Mouse (Mus musculus): ENCODE results near the gene Fes. TPM values are rescaled to one million over a fixed set of nuclear protein-coding genes. Genes with fewer than 3 reads are reported as not detected.

Gene Fes
- polyA plus RNA-seq, 1 experiment from 2014 or later: 3.2 TPM

DNA sequence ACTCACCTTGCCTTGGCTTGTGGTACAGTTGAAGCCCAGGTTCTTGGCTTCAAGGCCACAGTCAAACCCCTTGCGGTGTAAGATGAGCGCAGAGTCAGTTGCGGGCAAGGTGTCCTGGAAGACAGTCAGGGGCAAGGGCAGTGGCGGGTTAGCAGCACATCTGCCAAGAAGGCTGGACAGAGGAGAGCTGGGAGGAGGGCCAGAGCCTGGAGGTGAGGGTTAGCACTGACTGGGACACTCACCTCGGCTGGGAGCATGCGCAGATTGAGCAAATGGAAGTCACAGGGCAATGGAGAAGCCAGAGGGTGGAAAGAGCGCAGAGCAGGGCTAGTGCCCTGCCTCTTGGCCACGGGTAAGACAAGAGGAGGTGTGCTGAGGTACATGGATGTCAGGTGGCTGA, 34.8 kb downstream of the Fes start:
- no peak overlapping the region for H3K4me2 ChIP-seq (ENCODE audit: low read length)
- no peaks in the 10 kb centered on the region for H3K4me1 ChIP-seq (ENCODE audit: control insufficient read depth, insufficient read depth, low read length)
- H3K27ac ChIP-seq (replicated peaks; ENCODE audit: low read depth, low read length): no peak overlapping the region
- no peak overlapping the region for H3K4me3 ChIP-seq (replicated peaks; ENCODE audit: low read depth, low read length)
- 93% methylated on average over 8 of the region's 8 CpGs for WGBS
- no peak for ATAC-seq (ENCODE audit: low FRiP score, low TSS enrichment)
- H3K27me3 ChIP-seq (ENCODE audit: control insufficient read depth, insufficient read depth, low read length): no peaks in the 10 kb centered on the region
- no peak for DNase-seq
- no peak overlapping the region for H3K9ac ChIP-seq (replicated peaks; ENCODE audit: low read length)
- no peaks in the 10 kb centered on the region for H3K9me3 ChIP-seq (ENCODE audit: control insufficient read depth, low read length)
- peaks cover 71% of the 10 kb centered on the region for H3K36me3 ChIP-seq (ENCODE audit: control insufficient read depth, insufficient read depth, low read length)

- peaks cover 52% of the 10 kb centered on the region for H3K36me3 ChIP-seq (ENCODE audit: control insufficient read depth, insufficient read depth, low read length)
- no peak overlapping the region for H3K4me3 ChIP-seq (replicated peaks; ENCODE audit: low read depth, low read length)
- no peak overlapping the region for H3K4me2 ChIP-seq (ENCODE audit: low read length)
- H3K27me3 ChIP-seq (ENCODE audit: control insufficient read depth, insufficient read depth, low read length): no peaks in the 10 kb centered on the region
- no peak overlapping the region for H3K9ac ChIP-seq (replicated peaks; ENCODE audit: low read length)
- 78% methylated on average over 2 of the region's 2 CpGs for WGBS
- no peak overlapping the region for H3K27ac ChIP-seq (replicated peaks; ENCODE audit: low read depth, low read length)
- DNase-seq (no peak), ATAC-seq (ENCODE audit: low FRiP score, low TSS enrichment) (no peak)
- H3K9me3 ChIP-seq (ENCODE audit: control insufficient read depth, low read length): no peaks in the 10 kb centered on the region
- no peaks in the 10 kb centered on the region for H3K4me1 ChIP-seq (ENCODE audit: control insufficient read depth, insufficient read depth, low read length)
These were observed 36.9 kb downstream of the Fes start for GRCm38 (mm10) chr7:80350808-80351207.

- DNase-seq (no peak), ATAC-seq (ENCODE audit: low FRiP score, low TSS enrichment) (no peak)
- Histone ChIP-seq H3K4me3 (replicated peaks; ENCODE audit: low read depth, low read length) (no peak overlapping the region), H3K36me3 (ENCODE audit: control insufficient read depth, insufficient read depth, low read length) (peaks cover 30% of the 10 kb centered on the region), H3K9me3 (ENCODE audit: control insufficient read depth, low read length) (no peaks in the 10 kb centered on the region), H3K4me1 (ENCODE audit: control insufficient read depth, insufficient read depth, low read length) (peaks cover 6% of the 10 kb centered on the region; the same call in 1 of the 2 replicates), H3K27me3 (ENCODE audit: control insufficient read depth, insufficient read depth, low read length) (no peaks in the 10 kb centered on the region), H3K4me2 (ENCODE audit: low read length) (no peak overlapping the region), H3K27ac (replicated peaks; ENCODE audit: low read depth, low read length) (no peak overlapping the region), H3K9ac (replicated peaks; ENCODE audit: low read length) (no peak overlapping the region)
- 77% methylated on average over 13 of the region's 13 CpGs for WGBS
These were observed 39.8 kb downstream of the Fes start for GRCm38 (mm10) chr7:80347670-80348586.

DNA sequence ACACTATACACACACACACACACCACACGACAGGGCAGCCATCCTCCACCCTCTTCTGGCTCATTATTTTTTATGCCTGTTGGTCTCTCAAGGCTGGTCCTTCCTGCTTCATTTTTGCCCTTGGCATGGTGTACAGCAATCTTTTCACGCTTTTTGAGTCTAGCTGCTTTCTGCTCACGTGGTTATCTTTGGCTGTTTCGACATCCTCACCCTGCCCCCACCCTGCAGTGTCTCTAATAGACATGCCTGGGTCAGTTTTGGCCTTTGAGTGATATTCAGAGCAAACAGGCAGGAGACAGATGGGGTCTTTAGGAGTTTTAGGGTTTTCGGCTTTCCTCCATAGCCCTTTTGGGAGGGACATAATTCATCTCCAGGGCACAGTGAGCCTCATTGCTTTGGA, 40.9 kb downstream of the Fes start:
- peaks cover 15% of the 10 kb centered on the region for H3K4me1 ChIP-seq (ENCODE audit: control insufficient read depth, insufficient read depth, low read length)
- H3K9ac ChIP-seq (replicated peaks; ENCODE audit: low read length): no peak overlapping the region
- 87% methylated on average over 5 of the region's 5 CpGs for WGBS
- no peak for ATAC-seq (ENCODE audit: low FRiP score, low TSS enrichment)
- peaks cover 19% of the 10 kb centered on the region for H3K36me3 ChIP-seq (ENCODE audit: control insufficient read depth, insufficient read depth, low read length)
- H3K4me2 ChIP-seq (ENCODE audit: low read length): no peak overlapping the region
- no peaks in the 10 kb centered on the region for H3K27me3 ChIP-seq (ENCODE audit: control insufficient read depth, insufficient read depth, low read length)
- H3K27ac ChIP-seq (replicated peaks; ENCODE audit: low read depth, low read length): no peak overlapping the region
- no peaks in the 10 kb centered on the region for H3K9me3 ChIP-seq (ENCODE audit: control insufficient read depth, low read length)
- no peak for DNase-seq
- no peak overlapping the region for H3K4me3 ChIP-seq (replicated peaks; ENCODE audit: low read depth, low read length)

DNA sequence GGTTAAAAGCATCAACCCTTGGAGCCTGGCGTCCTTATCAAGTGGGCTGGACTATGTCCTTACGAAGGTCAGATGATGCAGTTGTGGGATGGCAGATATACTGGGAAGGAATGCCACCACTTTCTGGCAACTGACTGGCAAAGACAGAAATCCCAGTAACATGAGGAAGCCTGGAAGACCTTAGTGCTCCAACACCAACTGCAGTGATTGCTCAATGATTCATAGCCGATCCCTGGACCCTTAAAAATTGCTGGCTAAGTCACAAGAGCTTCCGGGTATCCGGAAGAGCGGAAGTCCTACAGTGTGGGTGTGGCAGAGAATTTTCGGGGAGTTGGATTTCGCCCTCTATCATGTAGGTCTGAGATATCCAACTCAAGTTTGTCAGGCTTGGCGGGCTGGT, 41.6 kb downstream of the Fes start:
- ATAC-seq (ENCODE audit: low FRiP score, low TSS enrichment) (no peak), DNase-seq (no peak)
- Histone ChIP-seq H3K9me3 (ENCODE audit: control insufficient read depth, low read length) (no peaks in the 10 kb centered on the region), H3K4me2 (ENCODE audit: low read length) (no peak overlapping the region), H3K36me3 (ENCODE audit: control insufficient read depth, insufficient read depth, low read length) (peaks cover 14% of the 10 kb centered on the region), H3K9ac (replicated peaks; ENCODE audit: low read length) (no peak overlapping the region), H3K27ac (replicated peaks; ENCODE audit: low read depth, low read length) (no peak overlapping the region), H3K4me1 (ENCODE audit: control insufficient read depth, insufficient read depth, low read length) (peaks cover 21% of the 10 kb centered on the region), H3K27me3 (ENCODE audit: control insufficient read depth, insufficient read depth, low read length) (no peaks in the 10 kb centered on the region), H3K4me3 (replicated peaks; ENCODE audit: low read depth, low read length) (no peak overlapping the region)
- WGBS: 95% methylated on average over 9 of the region's 9 CpGs

- WGBS: 27% methylated on average over 19 of the region's 19 CpGs
- no peak for DNase-seq
- Histone ChIP-seq H3K4me2 (ENCODE audit: low read length) (peak overlapping the region; percentile 76), H3K36me3 (ENCODE audit: control insufficient read depth, insufficient read depth, low read length) (no peaks in the 10 kb centered on the region), H3K27me3 (ENCODE audit: control insufficient read depth, insufficient read depth, low read length) (no peaks in the 10 kb centered on the region), H3K4me1 (ENCODE audit: control insufficient read depth, insufficient read depth, low read length) (peaks cover 32% of the 10 kb centered on the region), H3K9ac (replicated peaks; ENCODE audit: low read length) (peak overlapping the region; percentile 70), H3K9me3 (ENCODE audit: control insufficient read depth, low read length) (no peaks in the 10 kb centered on the region), H3K27ac (replicated peaks; ENCODE audit: low read depth, low read length) (peak overlapping the region; percentile 70), H3K4me3 (replicated peaks; ENCODE audit: low read depth, low read length) (peak overlapping the region; percentile 44)
- peak; percentile 11; the same call in 1 of the 2 replicates for ATAC-seq (ENCODE audit: low FRiP score, low TSS enrichment)
These were observed 44.3 kb downstream of the Fes start for GRCm38 (mm10) chr7:80343270-80344018.

DNA sequence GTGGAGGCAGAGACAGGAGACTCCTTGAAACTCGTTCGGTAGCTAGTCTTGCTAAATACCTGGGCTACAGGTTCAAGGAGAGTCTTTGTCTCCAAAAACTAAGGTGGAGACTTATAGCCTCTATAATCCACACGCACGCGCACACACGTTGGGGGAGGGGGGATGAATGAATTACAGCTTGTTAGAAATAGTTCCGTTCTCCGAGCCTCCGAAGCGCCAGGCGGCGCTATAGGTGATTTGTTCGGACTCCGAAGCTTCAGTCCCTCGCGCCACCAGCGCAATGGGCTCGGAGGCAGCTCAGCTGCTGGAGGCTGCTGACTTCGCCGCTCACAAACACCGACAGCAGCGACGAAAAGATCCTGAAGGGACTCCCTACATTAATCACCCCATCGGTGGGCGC, 44.9 kb downstream of the Fes start, which contains the start of gene Hddc3:
Gene Hddc3 (plus strand): TSS at position 247 of the 400 bp plus-strand sequence.
- no peaks in the 10 kb centered on the region for H3K36me3 ChIP-seq (ENCODE audit: control insufficient read depth, insufficient read depth, low read length)
- ATAC-seq (ENCODE audit: low FRiP score, low TSS enrichment) (peak; percentile 66), DNase-seq (peak; percentile 100)
- peak within 1 kb of the TSS; percentile 70 for H3K9ac ChIP-seq (replicated peaks; ENCODE audit: low read length)
- peak within 1 kb of the TSS; percentile 70 for H3K27ac ChIP-seq (replicated peaks; ENCODE audit: low read depth, low read length)
- WGBS: 1% methylated on average over 25 of the region's 25 CpGs
- H3K9me3 ChIP-seq (ENCODE audit: control insufficient read depth, low read length): no peaks in the 10 kb centered on the region
- peaks cover 35% of the 10 kb centered on the region for H3K4me1 ChIP-seq (ENCODE audit: control insufficient read depth, insufficient read depth, low read length)
- H3K27me3 ChIP-seq (ENCODE audit: control insufficient read depth, insufficient read depth, low read length): no peaks in the 10 kb centered on the region
- peak within 1 kb of the TSS; percentile 76 for H3K4me2 ChIP-seq (ENCODE audit: low read length)
- H3K4me3 ChIP-seq (replicated peaks; ENCODE audit: low read depth, low read length): peak within 1 kb of the TSS; percentile 44

DNA sequence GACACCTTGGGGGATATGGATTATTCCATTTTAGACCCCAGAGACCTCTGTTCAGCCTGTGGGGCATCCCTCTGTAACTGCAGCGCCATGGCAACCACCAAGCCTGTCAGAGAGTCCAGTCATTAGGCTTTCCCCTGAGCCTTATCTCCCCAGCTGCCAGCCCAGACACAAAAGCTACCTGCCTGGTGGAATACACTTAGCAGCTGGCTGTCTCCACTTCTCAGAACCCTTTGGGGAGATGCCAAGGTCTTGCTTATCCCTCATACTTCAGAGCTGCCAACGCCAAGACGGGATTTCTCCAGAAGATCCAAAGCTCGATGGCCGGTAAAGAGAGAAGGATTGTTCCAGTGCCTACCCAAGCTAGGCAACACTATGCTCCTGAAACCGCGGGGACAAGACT, 46.0 kb downstream of the Fes start:
- ATAC-seq (ENCODE audit: low FRiP score, low TSS enrichment): no peak
- Histone ChIP-seq H3K27ac (replicated peaks; ENCODE audit: low read depth, low read length) (no peak overlapping the region), H3K9ac (replicated peaks; ENCODE audit: low read length) (no peak overlapping the region), H3K4me1 (ENCODE audit: control insufficient read depth, insufficient read depth, low read length) (peaks cover 35% of the 10 kb centered on the region), H3K27me3 (ENCODE audit: control insufficient read depth, insufficient read depth, low read length) (no peaks in the 10 kb centered on the region), H3K36me3 (ENCODE audit: control insufficient read depth, insufficient read depth, low read length) (peaks cover 5% of the 10 kb centered on the region), H3K9me3 (ENCODE audit: control insufficient read depth, low read length) (no peaks in the 10 kb centered on the region), H3K4me3 (replicated peaks; ENCODE audit: low read depth, low read length) (no peak overlapping the region), H3K4me2 (ENCODE audit: low read length) (no peak overlapping the region)
- WGBS: 63% methylated on average over 7 of the region's 7 CpGs
- peak; percentile 26 for DNase-seq

Measured in midbrain, embryonic 14.5 days (tissue).